Mouse (Mus musculus): ENCODE measurements around the gene Fam69b. TPM values are rescaled to one million over a fixed set of nuclear protein-coding genes. Genes with fewer than 3 reads are reported as not detected.
A peak's percentile ranks its signal among the peaks of the same experiment; 100 is the strongest.

Fam69b gene
- total RNA-seq, 2 experiments from 2014 or later = 72.4 to 78.9 TPM

DNA sequence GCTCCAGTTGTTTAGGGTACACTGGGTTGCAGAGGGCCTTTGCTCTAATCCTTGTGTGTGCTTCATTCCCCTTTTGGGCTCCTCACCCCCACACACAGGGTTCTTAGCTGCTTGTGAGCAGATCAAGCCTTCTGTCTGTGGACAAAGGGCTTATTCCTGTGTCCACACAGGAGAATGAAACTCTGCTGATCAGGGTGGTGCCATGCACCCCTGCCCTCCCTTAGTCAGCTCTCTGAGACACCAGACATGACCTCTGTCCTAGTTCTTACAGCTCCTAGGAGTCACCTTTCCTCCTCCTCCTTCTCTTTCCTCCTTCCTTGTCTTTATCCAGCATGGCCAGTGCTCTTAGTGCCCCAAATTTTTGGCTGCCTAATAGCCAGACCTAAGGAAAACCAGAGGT lies 16.4 kb upstream of the Fam69b start:
- no peak for DNase-seq (ENCODE audit: extremely low spot score in 1 of 2, low spot score in 2 of 2)
- no peak for TF ChIP-seq CTCF (IDR thresholded peaks at IDR 0.05)
- no peak overlapping the region for H3K27ac ChIP-seq
- H3K4me3 ChIP-seq = no peak overlapping the region
- intact Hi-C loops (cut with DNase I) = no loop called here

DNA sequence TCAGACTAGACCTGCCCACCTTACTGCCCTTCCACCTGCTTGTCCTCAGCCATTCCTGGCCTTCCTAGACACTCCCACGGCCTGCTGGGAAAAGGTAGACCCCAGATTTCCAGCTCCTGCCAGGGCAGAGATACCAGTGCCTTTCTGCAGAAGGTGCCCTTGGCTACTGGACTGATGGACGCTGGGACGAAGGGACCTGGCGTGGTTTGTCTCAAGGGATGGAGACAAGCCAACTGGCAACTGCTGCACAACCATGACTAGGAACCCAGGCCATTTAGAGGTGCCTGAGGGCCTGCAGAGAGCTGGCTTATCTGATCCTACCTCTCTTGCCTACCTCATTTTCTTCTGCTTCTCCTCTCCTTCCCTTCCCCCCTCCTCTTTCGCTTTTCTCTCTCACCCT lies 13.4 kb upstream of the Fam69b start:
- no peak for TF ChIP-seq CTCF (IDR thresholded peaks at IDR 0.05)
- no peak for DNase-seq (ENCODE audit: extremely low spot score in 1 of 2, low spot score in 2 of 2)
- Histone ChIP-seq H3K27ac (no peak overlapping the region), H3K4me3 (no peak overlapping the region)
- intact Hi-C loops (cut with DNase I) = no loop called here

DNA sequence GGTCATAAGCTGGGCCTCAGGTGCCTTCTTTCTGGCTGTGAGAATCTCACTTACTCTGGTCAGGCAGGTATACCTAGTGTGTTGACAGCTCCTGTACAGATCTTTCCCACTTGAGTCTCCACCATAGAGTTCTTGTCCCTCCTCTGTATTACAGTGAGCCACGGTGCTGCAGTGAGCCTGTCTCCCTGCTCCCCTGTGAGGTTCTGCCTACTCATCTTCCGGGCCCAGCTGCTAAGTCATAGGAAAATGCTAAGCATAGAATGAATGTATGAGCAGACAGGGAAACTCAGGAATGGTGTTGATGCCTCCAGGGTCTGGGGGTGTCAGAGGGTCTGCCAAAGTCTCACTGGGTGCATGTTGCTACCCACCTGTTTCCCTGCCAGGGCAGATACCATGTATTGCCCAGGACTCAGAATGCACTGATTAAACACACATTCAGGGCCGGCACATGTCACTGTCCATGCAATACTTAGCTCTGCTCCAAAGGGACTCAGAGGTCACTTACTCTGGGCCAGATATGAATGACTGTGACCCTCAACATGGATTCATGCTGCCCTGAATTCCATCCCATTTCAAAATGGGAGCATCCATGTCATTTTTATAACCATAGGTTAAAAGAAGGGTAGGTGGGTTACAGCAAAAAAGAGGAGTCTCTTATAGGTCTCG lies 12.7 kb upstream of the Fam69b start:
- DNase-seq (ENCODE audit: extremely low spot score in 1 of 2, low spot score in 2 of 2) = no peak
- no peak overlapping the region for H3K27ac ChIP-seq
- intact Hi-C loops (cut with DNase I) = no loop called here
- no peak for TF ChIP-seq CTCF (IDR thresholded peaks at IDR 0.05)
- no peak overlapping the region for H3K4me3 ChIP-seq

DNA sequence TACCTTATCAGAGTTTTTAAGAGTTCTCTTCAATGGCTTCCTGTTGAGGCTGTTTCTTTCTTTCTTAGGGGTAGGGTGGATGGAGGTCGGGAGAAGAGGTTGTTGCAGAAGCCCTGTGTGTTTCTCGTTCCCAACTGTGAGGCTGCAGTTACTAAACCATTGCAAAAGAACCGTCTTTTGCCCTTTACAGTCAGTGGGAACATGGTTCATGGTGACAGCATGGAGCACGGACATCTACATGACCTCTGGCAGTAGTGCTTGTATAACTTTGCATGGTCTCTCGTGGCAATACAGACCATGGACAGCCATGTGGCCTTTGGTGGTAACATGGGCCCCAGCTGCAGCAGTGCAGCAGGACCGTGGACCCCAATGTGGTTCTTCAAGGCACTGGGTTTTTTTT lies 10.9 kb upstream of the Fam69b start:
- TF ChIP-seq CTCF (IDR thresholded peaks at IDR 0.05) = no peak
- no peak overlapping the region for H3K27ac ChIP-seq
- intact Hi-C loops (cut with DNase I) = no loop called here
- no peak for DNase-seq (ENCODE audit: extremely low spot score in 1 of 2, low spot score in 2 of 2)
- H3K4me3 ChIP-seq = no peak overlapping the region

DNA sequence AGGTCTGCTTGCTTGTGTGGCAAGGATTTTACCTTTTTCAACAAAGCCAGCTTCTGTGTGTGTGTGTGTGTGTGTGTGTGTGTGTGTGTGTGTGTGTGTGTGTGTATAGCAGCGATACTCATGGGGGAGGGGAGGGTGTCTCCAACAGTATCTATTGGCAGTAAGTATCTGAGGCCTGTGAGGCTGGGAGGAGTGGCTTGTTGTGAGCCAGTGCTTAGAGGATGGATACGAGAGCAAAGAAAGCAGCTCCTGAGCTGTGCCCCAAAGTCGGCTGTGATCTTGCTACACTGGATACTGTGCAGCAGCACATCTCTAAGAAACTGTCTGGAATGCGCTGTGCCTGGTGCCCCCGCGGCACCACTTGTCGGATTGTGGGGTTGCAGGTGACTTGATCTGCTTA lies 10.3 kb upstream of the Fam69b start:
- Histone ChIP-seq H3K4me3 (no peak overlapping the region), H3K27ac (no peak overlapping the region)
- TF ChIP-seq CTCF (IDR thresholded peaks at IDR 0.05) = no peak
- no peak for DNase-seq (ENCODE audit: extremely low spot score in 1 of 2, low spot score in 2 of 2)
- intact Hi-C loops (cut with DNase I) = no loop called here

DNA sequence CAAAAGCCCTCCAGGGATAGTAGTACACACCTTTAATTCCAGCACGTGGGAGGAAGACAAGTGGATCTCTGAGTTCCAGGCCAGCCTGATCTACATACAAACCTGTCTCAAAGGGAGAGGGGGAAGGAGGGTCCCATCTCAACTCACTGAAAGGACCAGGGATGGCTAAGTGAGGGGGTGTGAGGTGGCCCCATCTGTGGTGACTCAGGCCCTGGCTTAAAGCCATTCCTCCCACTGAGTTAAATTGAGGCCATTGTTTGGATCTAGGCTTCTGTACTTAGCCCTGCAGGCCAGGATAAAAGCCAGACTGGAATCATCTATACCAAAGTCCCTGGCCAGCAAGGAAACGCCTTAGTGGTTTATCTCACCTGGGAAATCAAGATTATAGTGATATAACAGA lies 7.0 kb upstream of the Fam69b start:
- intact Hi-C loops (cut with DNase I) = no loop called here
- TF ChIP-seq CTCF (IDR thresholded peaks at IDR 0.05) = no peak
- no peak for DNase-seq (ENCODE audit: extremely low spot score in 1 of 2, low spot score in 2 of 2)
- Histone ChIP-seq H3K27ac (no peak overlapping the region), H3K4me3 (no peak overlapping the region)

DNA sequence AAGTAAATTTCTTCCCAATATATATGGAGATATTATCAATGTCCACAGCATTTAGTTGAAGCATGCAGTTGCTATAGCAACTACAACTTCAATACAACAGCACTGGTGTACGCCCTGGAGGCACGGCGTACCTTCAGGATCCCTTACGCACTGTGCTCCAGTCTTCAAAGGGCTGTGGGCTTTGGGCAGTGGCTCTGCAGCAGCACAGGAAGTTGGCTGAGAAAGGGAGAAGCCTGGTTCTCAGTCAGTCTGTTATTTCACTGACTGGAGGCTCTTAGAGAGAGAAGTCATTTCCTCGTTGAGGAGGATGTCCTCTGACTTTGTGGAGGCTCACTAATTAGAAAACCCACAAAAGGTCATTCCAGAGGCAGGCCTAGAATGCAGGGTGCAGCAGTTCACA lies 5.3 kb upstream of the Fam69b start:
- no peak for TF ChIP-seq CTCF (IDR thresholded peaks at IDR 0.05)
- H3K4me3 ChIP-seq = no peak overlapping the region
- H3K27ac ChIP-seq = no peak overlapping the region
- no peak for DNase-seq (ENCODE audit: extremely low spot score in 1 of 2, low spot score in 2 of 2)
- intact Hi-C loops (cut with DNase I) = no loop called here

DNA sequence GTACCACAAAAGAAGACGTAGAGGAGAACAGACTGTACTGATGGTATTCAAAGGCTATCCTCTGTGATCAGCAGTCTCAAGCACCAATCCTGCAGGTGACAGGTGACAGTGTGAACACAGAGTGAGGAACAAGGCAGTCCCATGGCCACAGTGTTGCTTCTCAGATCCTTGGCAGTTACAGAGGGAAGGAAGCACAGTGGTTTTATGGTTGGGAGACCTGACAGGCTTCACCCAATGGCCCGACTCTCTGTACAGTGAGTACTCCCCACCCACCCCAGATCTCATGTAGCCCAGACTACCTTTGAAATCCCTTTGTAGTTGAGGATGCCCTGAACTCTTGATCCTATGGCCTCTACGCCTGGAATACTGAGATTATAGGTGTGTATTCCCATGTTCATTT lies 2.8 kb upstream of the Fam69b start:
- intact Hi-C loops (cut with DNase I) = no loop called here
- DNase-seq (ENCODE audit: extremely low spot score in 1 of 2, low spot score in 2 of 2) = no peak
- H3K27ac ChIP-seq = no peak overlapping the region

DNA sequence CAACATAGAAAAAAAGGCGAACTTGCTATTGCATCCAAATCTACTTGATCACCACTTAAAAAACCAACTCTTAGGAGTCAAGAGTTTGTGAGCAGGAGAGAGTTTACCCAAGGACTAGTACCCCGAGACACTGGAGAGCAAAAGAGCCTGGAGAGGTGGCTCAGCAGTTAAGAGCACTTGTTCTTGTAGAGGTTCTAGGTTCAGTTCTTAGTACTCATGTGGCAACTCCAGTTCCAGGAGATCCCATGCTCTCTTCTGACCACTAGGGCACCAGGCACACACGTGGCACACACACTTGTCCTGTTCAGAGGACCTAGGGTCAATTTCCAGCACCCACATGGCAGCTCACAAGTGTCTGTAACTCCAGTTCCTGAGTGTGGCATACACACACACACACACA lies 2.2 kb upstream of the Fam69b start:
- DNase-seq (ENCODE audit: extremely low spot score in 1 of 2, low spot score in 2 of 2) = no peak
- intact Hi-C loops (cut with DNase I) = no loop called here
- TF ChIP-seq CTCF (IDR thresholded peaks at IDR 0.05) = no peak
- Histone ChIP-seq H3K4me3 (no peak overlapping the region), H3K27ac (no peak overlapping the region)

More for the DNA sequence above, 2.8 kb upstream of the Fam69b start:
- TF ChIP-seq CTCF (IDR thresholded peaks at IDR 0.05) = no peak
- no peak overlapping the region for H3K4me3 ChIP-seq

DNA sequence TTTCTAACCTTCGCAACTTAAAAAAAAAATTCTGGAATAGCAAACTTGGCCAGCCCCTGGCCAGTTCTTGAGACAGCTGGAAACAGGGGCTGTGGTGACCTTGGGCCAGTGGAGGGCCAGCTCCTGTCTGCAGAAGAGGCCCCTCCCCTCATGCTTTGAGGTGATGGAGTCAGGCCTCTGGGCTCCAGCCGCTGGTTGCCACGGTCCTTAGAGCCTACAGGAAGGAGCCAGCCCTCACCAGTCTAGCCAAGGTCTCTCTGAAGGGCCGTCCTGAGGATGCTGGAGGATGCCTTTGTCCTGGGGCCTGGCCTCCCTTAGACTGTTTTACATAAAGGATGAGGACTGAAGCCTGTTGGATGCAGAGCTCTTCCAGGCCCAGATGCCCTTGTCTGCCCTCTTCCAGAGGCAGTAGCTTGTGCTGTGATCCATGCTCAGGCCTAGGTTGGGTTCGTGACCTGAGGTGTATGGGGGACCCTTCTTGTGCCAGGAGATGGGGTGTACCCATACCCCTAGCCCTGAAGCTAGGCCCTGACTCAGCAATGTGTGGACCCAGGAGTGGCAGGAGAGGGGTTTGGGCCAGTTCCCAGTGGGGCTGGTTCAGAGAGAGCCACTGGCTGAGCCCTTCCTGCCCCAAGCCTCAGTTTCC lies 658 bp downstream of the Fam69b start:
- intact Hi-C loops (cut with DNase I) = no loop called here
- peak in 1 of 2 experiments; percentile 25 for DNase-seq (ENCODE audit: extremely low spot score in 1 of 2, low spot score in 2 of 2)
- Histone ChIP-seq H3K27ac (peak overlapping the region; percentile 92), H3K4me3 (peak overlapping the region; percentile 88)
- no peak for TF ChIP-seq CTCF (IDR thresholded peaks at IDR 0.05)

DNA sequence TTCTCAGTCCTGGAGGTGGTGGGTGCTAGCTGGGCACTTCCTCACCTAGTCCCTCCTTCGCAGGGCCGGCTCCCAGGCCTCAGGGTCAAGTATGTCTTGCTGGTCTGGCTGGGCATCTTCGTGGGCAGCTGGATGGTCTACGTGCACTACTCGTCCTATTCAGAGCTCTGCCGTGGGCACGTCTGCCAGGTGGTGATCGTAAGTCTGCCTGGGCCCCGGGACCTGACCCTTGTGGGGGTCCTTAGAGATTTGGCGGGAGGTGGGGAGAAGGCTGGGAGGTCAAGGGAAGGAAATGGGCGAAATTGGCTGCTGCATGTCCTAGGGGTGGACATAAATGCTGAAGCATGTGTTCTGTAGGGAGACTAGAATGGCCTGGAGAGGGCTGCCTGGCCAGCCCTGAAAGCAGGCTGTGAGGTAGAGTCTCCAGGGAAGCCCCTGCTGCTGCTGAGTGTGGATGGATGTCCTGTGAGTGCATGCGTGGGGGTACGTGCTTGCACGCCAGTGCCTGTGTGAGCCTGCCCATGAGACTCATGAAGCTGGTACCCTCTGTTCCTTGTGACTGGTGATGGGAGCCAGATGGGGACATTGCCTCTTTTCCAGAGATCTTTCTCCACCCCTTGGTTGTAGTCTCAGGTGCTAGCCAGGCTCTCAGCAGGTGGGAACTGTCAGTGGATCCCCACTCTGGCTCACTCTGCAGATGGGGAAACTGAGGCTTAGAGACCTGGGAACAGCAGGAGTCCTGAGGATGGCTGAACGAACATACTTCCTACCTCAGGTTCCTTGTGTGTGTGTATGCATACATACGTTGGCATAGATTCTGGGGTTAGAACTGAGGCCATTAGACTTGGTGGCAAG lies 4.5 kb downstream of the Fam69b start:
- no peak for TF ChIP-seq CTCF (IDR thresholded peaks at IDR 0.05)
- no peak for DNase-seq (ENCODE audit: extremely low spot score in 1 of 2, low spot score in 2 of 2)
- H3K4me3 ChIP-seq = no peak overlapping the region
- peak overlapping the region; percentile 7; the same call in 1 of the 2 replicates for H3K27ac ChIP-seq
- intact Hi-C loops (cut with DNase I) = no loop called here

DNA sequence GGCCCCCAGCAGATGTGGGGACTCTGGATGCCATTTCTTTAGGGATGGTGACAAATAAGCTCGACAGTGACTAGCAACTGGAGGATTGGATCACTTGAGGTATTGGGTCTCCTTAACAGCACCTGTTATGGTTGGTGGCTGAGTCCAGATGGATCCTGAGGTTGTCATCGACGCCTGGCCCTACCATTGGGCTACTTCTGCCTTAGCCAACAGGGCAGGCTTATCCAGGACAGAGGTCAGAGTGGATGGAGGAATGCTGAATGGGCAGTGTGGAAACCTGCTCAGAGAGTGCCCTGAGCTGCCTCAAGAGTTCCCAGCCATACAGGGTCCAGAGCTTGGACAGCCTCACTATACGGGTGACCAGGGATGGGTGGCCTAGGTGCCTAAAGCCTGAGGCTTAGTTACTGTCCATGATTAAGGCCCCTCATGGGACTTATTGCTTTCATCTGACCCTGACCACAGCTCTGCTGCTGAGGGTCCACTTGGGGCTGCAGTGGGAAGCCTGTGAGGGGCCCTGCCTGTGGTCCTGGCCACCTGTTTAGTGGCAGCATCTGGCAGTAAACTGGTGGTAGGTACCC lies 5.8 kb downstream of the Fam69b start:
- intact Hi-C loops (cut with DNase I) = no loop called here
- H3K27ac ChIP-seq = no peak overlapping the region
- DNase-seq (ENCODE audit: extremely low spot score in 1 of 2, low spot score in 2 of 2) = no peak

More for the DNA sequence above, 5.8 kb downstream of the Fam69b start:
- TF ChIP-seq CTCF (IDR thresholded peaks at IDR 0.05) = no peak
- no peak overlapping the region for H3K4me3 ChIP-seq

Measured in left cerebral cortex, adult 2 months (tissue).